Mouse (Mus musculus): Measurements from ENCODE around the gene Calml4. TPM values are rescaled to one million over a fixed set of nuclear protein-coding genes. Genes with fewer than 3 reads are reported as not detected.
A peak's percentile ranks its signal among the peaks of the same experiment; 100 is the strongest.
"Not testable (repeated sequence)": the region's sequence is repeated elsewhere in the genome, so short reads cannot be mapped to it uniquely, and the experiment has no call there.

The Calml4 gene
- polyA plus RNA-seq, 1 experiment from 2014 or later = 19.5 TPM

- not testable (repeated sequence) for H3K4me3 ChIP-seq; H3K27ac ChIP-seq (replicated peaks); H3K4me1 ChIP-seq (replicated peaks); ATAC-seq (ENCODE audit: low FRiP score, low read depth); H3K4me2 ChIP-seq; H3K36me3 ChIP-seq; H3K9me3 ChIP-seq; H3K9ac ChIP-seq; H3K27me3 ChIP-seq
- WGBS = 95% methylated on average over 5 of the region's 6 CpGs
Measured at GRCm38 (mm10) chr9:62819910-62820309, 38.0 kb upstream of the Calml4 start.

- H3K36me3 ChIP-seq = no peaks in the 10 kb centered on the region
- no peak overlapping the region for H3K4me2 ChIP-seq
- ATAC-seq (ENCODE audit: low FRiP score, low read depth) = no peak
- H3K27ac ChIP-seq (replicated peaks) = no peak overlapping the region
- no peaks in the 10 kb centered on the region for H3K9me3 ChIP-seq
- H3K9ac ChIP-seq = no peak overlapping the region
- H3K27me3 ChIP-seq = no peaks in the 10 kb centered on the region
- H3K4me1 ChIP-seq (replicated peaks) = peaks cover 12% of the 10 kb centered on the region
- WGBS = 86% methylated on average over 6 of the region's 6 CpGs
- H3K4me3 ChIP-seq = no peak overlapping the region
Measured at GRCm38 (mm10) chr9:62820829-62821228, 37.1 kb upstream of the Calml4 start.

GRCm38 (mm10) chr9:62821811-62822210, 36.1 kb upstream of the Calml4 start:
- Histone ChIP-seq H3K9ac (no peak overlapping the region), H3K27ac (replicated peaks) (no peak overlapping the region), H3K4me1 (replicated peaks) (peaks cover 21% of the 10 kb centered on the region), H3K4me2 (no peak overlapping the region), H3K4me3 (no peak overlapping the region), H3K9me3 (no peaks in the 10 kb centered on the region), H3K36me3 (no peaks in the 10 kb centered on the region), H3K27me3 (no peaks in the 10 kb centered on the region)
- WGBS = 97% methylated on average over 7 of the region's 7 CpGs
- no peak for ATAC-seq (ENCODE audit: low FRiP score, low read depth)

GRCm38 (mm10) chr9:62825791-62826393, 32.0 kb upstream of the Calml4 start:
- Histone ChIP-seq H3K9ac (no peak overlapping the region), H3K4me3 (no peak overlapping the region), H3K4me1 (replicated peaks) (peaks cover 23% of the 10 kb centered on the region), H3K4me2 (peak overlapping the region; percentile 6; the same call in 1 of the 2 replicates), H3K36me3 (no peaks in the 10 kb centered on the region), H3K9me3 (no peaks in the 10 kb centered on the region), H3K27me3 (no peaks in the 10 kb centered on the region), H3K27ac (replicated peaks) (peak overlapping the region; percentile 57)
- WGBS = 8% methylated on average over 9 of the region's 9 CpGs
- no peak for ATAC-seq (ENCODE audit: low FRiP score, low read depth)

- no peak overlapping the region for H3K4me3 ChIP-seq
- H3K9ac ChIP-seq = no peak overlapping the region
- WGBS = 12% methylated on average over 7 of the region's 7 CpGs
- peaks cover 23% of the 10 kb centered on the region for H3K4me1 ChIP-seq (replicated peaks)
- no peaks in the 10 kb centered on the region for H3K27me3 ChIP-seq
- peak overlapping the region; percentile 57; the same call in 1 of the 2 replicates for H3K27ac ChIP-seq (replicated peaks)
- H3K4me2 ChIP-seq = no peak overlapping the region
- H3K9me3 ChIP-seq = no peaks in the 10 kb centered on the region
- H3K36me3 ChIP-seq = no peaks in the 10 kb centered on the region
- no peak for ATAC-seq (ENCODE audit: low FRiP score, low read depth)
Measured at GRCm38 (mm10) chr9:62826456-62826855, 31.4 kb upstream of the Calml4 start.

- H3K4me1 ChIP-seq (replicated peaks) = peaks cover 23% of the 10 kb centered on the region
- no peaks in the 10 kb centered on the region for H3K9me3 ChIP-seq
- ATAC-seq (ENCODE audit: low FRiP score, low read depth) = no peak
- H3K4me2 ChIP-seq = peak overlapping the region; percentile 55
- 8% methylated on average over 24 of the region's 24 CpGs for WGBS
- H3K27ac ChIP-seq (replicated peaks) = peak overlapping the region; percentile 58
- no peak overlapping the region for H3K9ac ChIP-seq
- no peaks in the 10 kb centered on the region for H3K36me3 ChIP-seq
- peak overlapping the region; percentile 44 for H3K4me3 ChIP-seq
- H3K27me3 ChIP-seq = no peaks in the 10 kb centered on the region
Measured at GRCm38 (mm10) chr9:62827939-62828652, 29.8 kb upstream of the Calml4 start.

GRCm38 (mm10) chr9:62828662-62829086, 29.2 kb upstream of the Calml4 start:
- WGBS = 0% methylated on average over 23 of the region's 23 CpGs
- Histone ChIP-seq H3K27ac (replicated peaks) (peak overlapping the region; percentile 58), H3K9ac (0 out of 2 replicates have a peak overlapping the region, but pooled peaks have one; percentile 14)

GRCm38 (mm10) chr9:62829877-62830276, 28.0 kb upstream of the Calml4 start:
- 84% methylated on average over 6 of the region's 6 CpGs for WGBS
- no peak for ATAC-seq (ENCODE audit: low FRiP score, low read depth)

More at GRCm38 (mm10) chr9:62828662-62829086, 29.2 kb upstream of the Calml4 start:
- H3K4me3 ChIP-seq = peak overlapping the region; percentile 44
- peak overlapping the region; percentile 55 for H3K4me2 ChIP-seq
- peak; percentile 94 for ATAC-seq (ENCODE audit: low FRiP score, low read depth)
- no peaks in the 10 kb centered on the region for H3K9me3 ChIP-seq
- no peaks in the 10 kb centered on the region for H3K36me3 ChIP-seq
- no peaks in the 10 kb centered on the region for H3K27me3 ChIP-seq
- peaks cover 23% of the 10 kb centered on the region for H3K4me1 ChIP-seq (replicated peaks)

GRCm38 (mm10) chr9:62834906-62835305, 23.0 kb upstream of the Calml4 start:
- no peak overlapping the region for H3K9ac ChIP-seq
- H3K27ac ChIP-seq (replicated peaks) = no peak overlapping the region
- H3K27me3 ChIP-seq = no peaks in the 10 kb centered on the region
- H3K36me3 ChIP-seq = no peaks in the 10 kb centered on the region
- no peaks in the 10 kb centered on the region for H3K9me3 ChIP-seq
- H3K4me3 ChIP-seq = no peak overlapping the region
- H3K4me2 ChIP-seq = no peak overlapping the region
- ATAC-seq (ENCODE audit: low FRiP score, low read depth) = no peak
- WGBS = 90% methylated on average over 5 of the region's 5 CpGs
- H3K4me1 ChIP-seq (replicated peaks) = peaks cover 15% of the 10 kb centered on the region

More at GRCm38 (mm10) chr9:62829877-62830276, 28.0 kb upstream of the Calml4 start:
- Histone ChIP-seq H3K4me3 (no peak overlapping the region), H3K4me1 (replicated peaks) (peaks cover 23% of the 10 kb centered on the region), H3K27ac (replicated peaks) (no peak overlapping the region), H3K27me3 (no peaks in the 10 kb centered on the region), H3K36me3 (no peaks in the 10 kb centered on the region), H3K9me3 (no peaks in the 10 kb centered on the region), H3K4me2 (no peak overlapping the region), H3K9ac (no peak overlapping the region)

- ATAC-seq (ENCODE audit: low FRiP score, low read depth) = no peak
- Histone ChIP-seq H3K9ac (no peak overlapping the region), H3K27ac (replicated peaks) (no peak overlapping the region), H3K9me3 (no peaks in the 10 kb centered on the region), H3K4me2 (no peak overlapping the region), H3K36me3 (no peaks in the 10 kb centered on the region), H3K4me3 (no peak overlapping the region), H3K4me1 (replicated peaks) (peaks cover 16% of the 10 kb centered on the region), H3K27me3 (no peaks in the 10 kb centered on the region)
- WGBS = 53% methylated on average over 4 of the region's 4 CpGs
Measured at GRCm38 (mm10) chr9:62835705-62836446, 22.0 kb upstream of the Calml4 start.

- H3K9me3 ChIP-seq = no peaks in the 10 kb centered on the region
- WGBS = 58% methylated on average over 3 of the region's 3 CpGs
- no peak for ATAC-seq (ENCODE audit: low FRiP score, low read depth)
- H3K36me3 ChIP-seq = no peaks in the 10 kb centered on the region
- H3K4me3 ChIP-seq = no peak overlapping the region
- H3K4me2 ChIP-seq = peak overlapping the region; percentile 89; the same call in 1 of the 2 replicates
- no peak overlapping the region for H3K27ac ChIP-seq (replicated peaks)
- H3K4me1 ChIP-seq (replicated peaks) = peaks cover 16% of the 10 kb centered on the region
- no peaks in the 10 kb centered on the region for H3K27me3 ChIP-seq
- H3K9ac ChIP-seq = no peak overlapping the region
Measured at GRCm38 (mm10) chr9:62837611-62838010, 20.3 kb upstream of the Calml4 start.

- no peaks in the 10 kb centered on the region for H3K9me3 ChIP-seq
- H3K36me3 ChIP-seq = no peaks in the 10 kb centered on the region
- H3K4me2 ChIP-seq = peak overlapping the region; percentile 89
- peak overlapping the region; percentile 80 for H3K27ac ChIP-seq (replicated peaks)
- no peaks in the 10 kb centered on the region for H3K27me3 ChIP-seq
- peaks cover 16% of the 10 kb centered on the region for H3K4me1 ChIP-seq (replicated peaks)
- H3K9ac ChIP-seq = peak overlapping the region; percentile 75
- no peak for ATAC-seq (ENCODE audit: low FRiP score, low read depth)
- WGBS = 23% methylated on average over 8 of the region's 8 CpGs
- H3K4me3 ChIP-seq = peak overlapping the region; percentile 61
Measured at GRCm38 (mm10) chr9:62838146-62838505, 19.8 kb upstream of the Calml4 start.
